Mouse (Mus musculus) CH12.LX (cell line): ENCODE measurements at regions not wholly inside any gene's neighbourhood (a gene's known extent, or its start where the extent isn't known, plus 50 kb on each side); places are given as distances from the start of the nearest gene placed in this dataset.

Experiments used
- DNase-seq: peaks from one replicate; pipeline ENCODE4 v3.0.0-alpha.2; 2013; ENCODE audit errors: extremely low read depth
- H3K27ac ChIP-seq: 2 replicates; pipeline ENCODE4 v1.5.1; 2012; ENCODE audit warnings: low read depth, mild to moderate bottlenecking, control low read depth, moderate library complexity; ENCODE audit not compliant: insufficient read depth
- H3K27me3 ChIP-seq: replicated peaks from 2 replicates; pipeline ENCODE3; 2012; ENCODE audit warnings: inconsistent platforms
- H3K36me3 ChIP-seq, 2 experiments: replicated peaks in 1 of 2; 2 replicates each; pipeline versions ENCODE3 to v1.6.1; 2012; ENCODE audit warnings: inconsistent platforms in 1 of 2, low read length in 1 of 2, mild to moderate bottlenecking in 1 of 2, mixed read lengths in 1 of 2, moderate library complexity in 1 of 2; ENCODE audit not compliant: control insufficient read depth in 1 of 2, insufficient read depth in 1 of 2
- H3K4me1 ChIP-seq, 2 experiments: 2 replicates each; pipeline ENCODE4 v1.6.1; 2012; ENCODE audit warnings: inconsistent platforms in 1 of 2, moderate library complexity in 1 of 2; ENCODE audit not compliant: insufficient read depth in 2 of 2, control insufficient read depth in 1 of 2
- H3K4me2 ChIP-seq: 2 replicates; pipeline ENCODE4 v1.6.1; 2012; ENCODE audit warnings: low read depth, mild to moderate bottlenecking, control low read depth; ENCODE audit not compliant: poor library complexity, insufficient read depth, severe bottlenecking
- H3K4me3 ChIP-seq, 3 experiments: fragments of 150-350 bp in 1 of 3; sonication (generic) in 1 of 3; replicated peaks in 1 of 3; 2 replicates each; pipeline versions ENCODE3 to v1.5.1; 2011 to 2012; ENCODE audit warnings: low read depth in 2 of 3, low read length in 2 of 3, mild to moderate bottlenecking in 2 of 3, moderate library complexity in 2 of 3, control low read depth in 1 of 3, improper control_type of control experiment in 1 of 3, inconsistent platforms in 1 of 3, mixed read lengths in 1 of 3; ENCODE audit not compliant: poor library complexity in 1 of 3
- H3K79me2 ChIP-seq: replicated peaks from 2 replicates; pipeline ENCODE4 v1.6.1; 2012; ENCODE audit warnings: mild to moderate bottlenecking, moderate library complexity; ENCODE audit not compliant: control insufficient read depth, poor library complexity, insufficient read depth, severe bottlenecking; ENCODE audit errors: extremely low read depth
- H3K9ac ChIP-seq: 2 replicates; pipeline ENCODE4 v1.6.1; 2012; ENCODE audit warnings: low read depth, mild to moderate bottlenecking, control low read depth, moderate library complexity; ENCODE audit not compliant: insufficient read depth
- H3K9me3 ChIP-seq: replicated peaks from 2 replicates; pipeline ENCODE3; 2012; ENCODE audit warnings: low read length, inconsistent platforms, mixed read lengths
- BHLHE40 ChIP-seq: IDR thresholded peaks from 2 replicates; pipeline ENCODE4 v1.6.1; 2011; ENCODE audit warnings: mild to moderate bottlenecking, low read depth, low read length, improper control_type of control experiment
- CHD2 ChIP-seq: IDR thresholded peaks from 2 replicates; pipeline ENCODE4 v1.6.1; 2011; ENCODE audit warnings: low read length, improper control_type of control experiment
- CTCF ChIP-seq, 2 experiments: IDR thresholded peaks in 1 of 2; conservative IDR thresholded peaks in 1 of 2; 2 replicates each; pipeline ENCODE4 v1.5.1; 2011 to 2012; ENCODE audit warnings: low read depth in 2 of 2, low read length in 2 of 2, improper control_type of control experiment in 1 of 2, inconsistent platforms in 1 of 2, mild to moderate bottlenecking in 1 of 2, moderate library complexity in 1 of 2
- E2F4 ChIP-seq: IDR thresholded peaks from 2 replicates; pipeline ENCODE4 v1.6.1; 2011; ENCODE audit warnings: low read depth, low read length, improper control_type of control experiment; ENCODE audit not compliant: insufficient replicate concordance
- KAT2A ChIP-seq: IDR thresholded peaks from 2 replicates; pipeline ENCODE4 v1.6.1; 2012; ENCODE audit warnings: low read length, improper control_type of control experiment, inconsistent platforms; ENCODE audit not compliant: insufficient replicate concordance
- MAFK ChIP-seq: IDR thresholded peaks from 2 replicates; pipeline ENCODE4 v1.6.1; 2011; ENCODE audit warnings: low read length, improper control_type of control experiment; ENCODE audit not compliant: insufficient replicate concordance
- MAX ChIP-seq: IDR thresholded peaks from 2 replicates; pipeline ENCODE4 v1.6.1; 2011; ENCODE audit warnings: low read length, improper control_type of control experiment
- MYC ChIP-seq: IDR thresholded peaks from 2 replicates; pipeline ENCODE4 v1.6.1; 2011; ENCODE audit warnings: low read depth, mild to moderate bottlenecking, improper control_type of control experiment, low read length
- NRF1 ChIP-seq: IDR thresholded peaks from 2 replicates; pipeline ENCODE4 v1.6.1; 2014; ENCODE audit warnings: low read depth, mild to moderate bottlenecking, inconsistent platforms, low read length, improper control_type of control experiment, moderate library complexity
- PAX5 ChIP-seq: IDR thresholded peaks from 2 replicates; pipeline ENCODE4 v1.6.1; 2012; ENCODE audit warnings: low read length, inconsistent platforms, mixed read lengths
- POLR2A ChIP-seq: IDR thresholded peaks from 2 replicates; pipeline ENCODE4 v1.6.1; 2011; ENCODE audit warnings: low read depth, mild to moderate bottlenecking, improper control_type of control experiment, low read length
- POLR2AphosphoS2 ChIP-seq: IDR thresholded peaks from 2 replicates; pipeline ENCODE4 v1.6.1; 2011; ENCODE audit warnings: low read depth, low read length, improper control_type of control experiment
- RAD21 ChIP-seq: IDR thresholded peaks from 2 replicates; pipeline ENCODE4 v1.6.1; 2011; ENCODE audit warnings: low read depth, mild to moderate bottlenecking, low read length, improper control_type of control experiment, moderate library complexity
- UBTF ChIP-seq: IDR thresholded peaks from 2 replicates; pipeline ENCODE4 v1.6.1; 2012; ENCODE audit warnings: low read depth, mild to moderate bottlenecking, inconsistent platforms, low read length, improper control_type of control experiment, moderate library complexity
- USF1 ChIP-seq: IDR thresholded peaks from 2 replicates; pipeline ENCODE4 v1.6.1; 2014; ENCODE audit warnings: low read depth, mild to moderate bottlenecking, inconsistent platforms, low read length, improper control_type of control experiment
- ZKSCAN1 ChIP-seq: IDR thresholded peaks from 2 replicates; pipeline ENCODE4 v1.6.1; 2012; ENCODE audit warnings: low read depth, inconsistent platforms, low read length, improper control_type of control experiment, borderline replicate concordance
- ZMIZ1 ChIP-seq: IDR thresholded peaks from 2 replicates; pipeline ENCODE4 v1.6.1; 2012; ENCODE audit warnings: low read depth, mild to moderate bottlenecking, inconsistent platforms, low read length, improper control_type of control experiment
- ZNF384 ChIP-seq: IDR thresholded peaks from 2 replicates; pipeline ENCODE4 v1.6.1; 2012; ENCODE audit warnings: low read depth, low read length, improper control_type of control experiment, inconsistent platforms
- dilution Hi-C: fragments of 300-500 bp; cut with MboI; formaldehyde crosslinking; loops from 2 replicates; pipeline ENCODE4 v1.14.3; 2020; ENCODE audit warnings: low sequenced_read_pairs; ENCODE audit not compliant: extremely low pct_unique_long_range_greater_than_20kb, extremely low pct_ligation_motif_present
- in situ Hi-C: fragments of 300-500 bp; cut with MboI; formaldehyde crosslinking; loops from 3 replicates; pipeline ENCODE4 v1.14.3; 2019; ENCODE audit warnings: low sequenced_read_pairs, low pct_ligation_motif_present, low pct_unique_long_range_greater_than_20kb, mixed read lengths

DNA sequence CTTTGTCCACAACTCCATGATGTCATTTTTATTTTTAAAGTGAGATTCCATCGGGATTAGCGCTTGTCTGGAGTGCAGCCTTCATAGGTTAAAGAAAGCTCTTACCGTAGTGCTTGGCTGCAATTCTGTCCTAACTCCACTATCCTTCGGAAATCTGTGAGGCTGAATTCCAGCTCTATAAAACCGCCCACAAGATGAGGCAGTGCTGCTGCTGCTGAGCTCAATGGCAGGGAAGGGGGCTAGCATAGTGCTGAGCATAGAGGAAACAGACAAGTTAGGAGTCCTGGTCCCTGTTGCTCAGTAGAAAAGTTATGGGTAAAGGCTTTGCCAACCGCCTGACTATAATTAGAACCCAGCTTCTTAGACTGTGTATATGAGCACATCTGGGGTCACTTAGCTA is 163.5 kb downstream of the Maf start:
- no peaks in the 10 kb centered on the region for H3K9me3 ChIP-seq
- in situ Hi-C loops (no loop called here), dilution Hi-C loops (no loop called here)

DNA sequence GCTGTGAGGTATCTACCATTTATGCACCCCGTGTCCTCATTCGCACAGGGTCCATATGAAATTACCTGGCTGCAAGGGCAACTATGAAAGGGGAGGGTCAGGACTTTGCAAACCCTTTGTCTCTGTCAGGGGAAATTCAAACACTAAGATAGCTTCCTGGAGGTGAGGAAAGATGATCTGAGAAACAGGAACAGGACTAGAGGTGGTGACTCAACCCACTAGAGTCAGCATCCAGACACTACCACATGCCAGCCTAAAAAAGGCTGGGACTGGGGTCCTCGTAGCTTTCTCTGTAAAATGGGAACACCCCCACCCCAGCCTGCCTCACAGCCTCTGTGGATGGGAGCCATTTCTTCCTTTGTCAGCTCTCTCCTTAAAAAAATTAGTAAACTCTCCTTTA is 164.7 kb downstream of the Maf start:
- no peaks in the 10 kb centered on the region for H3K79me2 ChIP-seq
- TF ChIP-seq USF1 (no peak), MYC (no peak), NRF1 (no peak), E2F4 (no peak), POLR2AphosphoS2 (no peak), ZNF384 (no peak), ZKSCAN1 (no peak), CHD2 (no peak), KAT2A (no peak), BHLHE40 (no peak), MAFK (no peak), CTCF (conservative IDR thresholded peaks at IDR 0.05 in 1 of 2, IDR thresholded peaks at IDR 0.05 in 1 of 2; ENCODE audit: low read depth in 2 of 2, low read length in 2 of 2) (no peak), ZMIZ1 (no peak), POLR2A (no peak), PAX5 (no peak), UBTF (no peak)
- H3K27me3 ChIP-seq: peaks cover 38% of the 10 kb centered on the region
- H3K4me1 ChIP-seq: 0 out of 4 replicates have a peak, but pooled peaks cover 0 to 5% of the 10 kb centered on the region in 2 experiments
- in situ Hi-C loops: no loop called here
- DNase-seq: no peak
- no peak overlapping the region for H3K27ac ChIP-seq
- no peak overlapping the region for H3K4me2 ChIP-seq
- H3K36me3 ChIP-seq: no peaks in the 10 kb centered on the region
- no peak overlapping the region for H3K4me3 ChIP-seq
- H3K9ac ChIP-seq: no peak overlapping the region
- H3K9me3 ChIP-seq: no peaks in the 10 kb centered on the region
- dilution Hi-C loops: no loop called here

More for the DNA sequence above, 163.5 kb downstream of the Maf start:
- no peak for DNase-seq
- H3K79me2 ChIP-seq: no peaks in the 10 kb centered on the region
- H3K9ac ChIP-seq: no peak overlapping the region
- TF ChIP-seq MAX (no peak), RAD21 (no peak)
- H3K27ac ChIP-seq: no peak overlapping the region
- H3K36me3 ChIP-seq: no peaks in the 10 kb centered on the region
- 0 out of 4 replicates have a peak, but pooled peaks cover 0 to 5% of the 10 kb centered on the region in 2 experiments for H3K4me1 ChIP-seq
- peaks cover 35% of the 10 kb centered on the region for H3K27me3 ChIP-seq
- no peak overlapping the region for H3K4me2 ChIP-seq
- H3K4me3 ChIP-seq: no peak overlapping the region
